Mouse (Mus musculus): ENCODE measurements around the gene Hadha.

- TF ChIP-seq CTCF (IDR thresholded peaks at IDR 0.05; ENCODE audit: extremely low read depth, insufficient read depth, low read length), result no peak
- no peak for TF ChIP-seq POLR2A (IDR thresholded peaks at IDR 0.05; ENCODE audit: extremely low read depth, insufficient read depth, low read length)
These were observed 83.3 kb downstream of the Hadha start for GRCm38 (mm10) chr5:30071677-30072076.
